In genomic region chr16:17812120-17812519, GRCm38 (mm10) we compare ENCODE assay signal across 8 mouse cellular contexts. TPM values are rescaled to one million over a fixed set of nuclear protein-coding genes. Genes with fewer than 3 reads are reported as not detected.
DNase-seq lines count a peak whose midpoint lies in the region; ATAC-seq lines count a peak whose summit lies in the region.

No protein-coding gene starts in this region.

- no peak for ATAC-seq in erythroid progenitor cell, adult 5-6 weeks (replicated peaks; ENCODE audit: low FRiP score, poor library complexity, severe bottlenecking)

- peak; percentile 50 to 74 for DNase-seq in heart, adult 18-20 months
- no peak for DNase-seq in heart, adult 11 months
- DNase-seq in right cerebral cortex, adult 2 months (ENCODE audit: low spot score in 2 of 2): peak; percentile 51 to 58
- DNase-seq in right cerebral cortex, postnatal 4 days: no peak
- peak; percentile 40 for DNase-seq in c-Kit-positive CD71-positive TER-119-negative erythroid progenitor cells, embryonic 14.5 days (ENCODE audit: low read depth)
- DNase-seq in retina, embryonic 14.5 days (ENCODE audit: low spot score): peak; percentile 86
- no peak for DNase-seq in gastrocnemius, postnatal 25 days

RNA-seq across cellular contexts. Expression of gene Scarf2, which starts 15.0 kb away (rescaled TPM):
- 1 to 10 TPM; 4.8 TPM for total RNA-seq in heart, adult 18-20 months (2021)
- 1 to 10 TPM; 4.7 to 5.4 TPM for total RNA-seq in gastrocnemius, postnatal 25 days (2021)
- total RNA-seq in erythroid progenitor cell, adult 5-6 weeks (2015; ENCODE audit: low replicate concordance): 0.42 TPM in 1 of 2 replicates, not detected in the other
- total RNA-seq in erythroid progenitor cell, adult 5-6 weeks (2017; ENCODE audit: low replicate concordance): not detected in 2 replicates

RNA-seq across cellular contexts. Expression of gene B830017H08Rik, which starts 20.8 kb away (rescaled TPM):
- not detected for total RNA-seq in heart, adult 18-20 months (2021)
- not detected for total RNA-seq in gastrocnemius, postnatal 25 days (2021)
- total RNA-seq in erythroid progenitor cell, adult 5-6 weeks (2015; ENCODE audit: low replicate concordance): not detected in 2 replicates
- not detected in 2 replicates for total RNA-seq in erythroid progenitor cell, adult 5-6 weeks (2017; ENCODE audit: low replicate concordance)

RNA-seq across cellular contexts. Expression of gene Car15, which starts 26.0 kb away (rescaled TPM):
- 1 to 10 TPM; 1.7 to 2.1 TPM for total RNA-seq in heart, adult 18-20 months (2021)
- under 1 TPM; 0.79 to 0.88 TPM for total RNA-seq in gastrocnemius, postnatal 25 days (2021)
- total RNA-seq in erythroid progenitor cell, adult 5-6 weeks (2015; ENCODE audit: low replicate concordance): 7.1 and 9.7 TPM in 2 replicates
- total RNA-seq in erythroid progenitor cell, adult 5-6 weeks (2017; ENCODE audit: low replicate concordance): 4.6 and 9.5 TPM in 2 replicates

RNA-seq across cellular contexts. Expression of gene Klhl22, which starts 52.7 kb away (rescaled TPM):
- 10 to 100 TPM; 18.2 to 24.2 TPM for total RNA-seq in heart, adult 18-20 months (2021)
- 10 to 100 TPM; 15.4 to 18.8 TPM for total RNA-seq in gastrocnemius, postnatal 25 days (2021)
- 4.2 and 5.4 TPM in 2 replicates for total RNA-seq in erythroid progenitor cell, adult 5-6 weeks (2015; ENCODE audit: low replicate concordance)
- 3.7 and 3.9 TPM in 2 replicates for total RNA-seq in erythroid progenitor cell, adult 5-6 weeks (2017; ENCODE audit: low replicate concordance)

Comparison
In these comparisons a context has a peak if more than half of its experiments do, and no peak if none do; other contexts are left out.
1. DNase-seq: peak in heart, adult 18-20 months (2 of 2), right cerebral cortex, adult 2 months (2 of 2), c-Kit-positive CD71-positive TER-119-negative erythroid progenitor cells, embryonic 14.5 days (single experiment) and retina, embryonic 14.5 days (single experiment); none in heart, adult 11 months (single experiment), right cerebral cortex, postnatal 4 days (single experiment) and gastrocnemius, postnatal 25 days (single experiment).
2. RNA of gene Scarf2, which starts 15.0 kb away (total RNA-seq): 4.7 to 5.4 TPM in gastrocnemius, postnatal 25 days and 4.8 TPM in heart, adult 18-20 months; 0.42 TPM in erythroid progenitor cell, adult 5-6 weeks; every median in the first group is over 4 times any median in the second.